Mouse (Mus musculus): ENCODE results near the gene Sprr3.
"Not testable (repeated sequence)": the region's sequence is repeated elsewhere in the genome, so short reads cannot be mapped to it uniquely, and the experiment has no call there.

The Sprr3 gene

DNA sequence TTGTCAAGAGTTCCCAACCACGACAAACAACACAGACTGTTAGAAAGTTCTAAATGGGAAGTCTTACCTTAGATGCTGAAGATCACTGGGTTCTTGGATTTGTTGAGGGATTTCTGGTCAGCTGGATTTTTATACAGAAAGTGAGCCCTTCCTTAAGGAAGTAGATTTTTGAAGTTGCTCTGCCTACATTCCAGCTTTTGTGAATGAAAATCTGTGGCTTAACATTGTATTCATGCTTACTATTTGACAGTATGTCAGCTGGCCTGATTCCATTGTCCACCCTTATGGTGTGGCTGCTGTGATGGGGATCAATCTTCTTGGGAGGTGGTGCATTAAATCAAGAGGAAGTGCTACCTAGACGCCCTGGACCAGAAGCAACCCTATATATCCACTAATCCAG is at the start of gene Sprr3:
Sprr3 (minus strand) TSS at position 101 of the 400 bp plus-strand sequence.
- in situ Hi-C loops (cut with MboI, MseI), result no loop called here

DNA sequence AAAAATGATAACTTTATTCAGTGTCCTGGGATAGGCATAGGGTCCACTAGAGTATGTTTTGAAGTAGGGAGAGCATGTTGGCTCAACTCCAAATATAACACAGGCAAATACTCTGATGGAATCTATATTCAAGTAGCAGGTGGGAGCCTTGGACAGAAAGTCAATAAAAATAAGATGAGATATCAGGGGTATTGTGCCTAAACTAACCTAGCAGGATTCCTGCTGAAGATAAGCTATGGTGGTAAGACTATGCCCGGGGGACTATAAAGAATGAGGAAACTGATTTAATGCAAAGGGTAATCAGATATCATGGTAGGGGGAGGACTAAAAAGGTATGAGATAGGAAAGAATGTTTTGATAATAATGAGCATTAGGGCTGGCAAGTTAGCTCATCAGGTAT is 49.7 kb upstream of the Sprr3 start:
- in situ Hi-C loops (cut with MboI, MseI), result no loop called here

DNA sequence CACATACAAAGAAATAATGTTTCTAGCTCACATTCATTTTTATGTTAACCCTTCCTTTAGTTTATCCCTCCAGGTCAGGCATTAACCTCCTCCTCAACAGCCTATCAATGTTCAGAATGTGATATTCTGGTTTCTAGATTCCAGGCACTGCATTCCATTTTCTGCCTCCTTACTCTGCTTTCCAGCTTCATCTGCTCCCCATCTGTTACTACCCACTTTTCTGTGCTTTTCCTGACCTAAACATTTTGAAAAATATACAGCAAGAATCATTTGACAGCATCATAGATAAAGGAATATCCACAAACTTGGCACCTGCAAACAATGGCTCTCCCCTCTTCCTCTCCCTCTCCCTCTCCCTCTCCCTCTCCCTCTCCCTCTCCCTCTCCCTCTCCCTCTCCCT is 45.0 kb upstream of the Sprr3 start:
- in situ Hi-C loops (cut with MboI, MseI), result no loop called here

DNA sequence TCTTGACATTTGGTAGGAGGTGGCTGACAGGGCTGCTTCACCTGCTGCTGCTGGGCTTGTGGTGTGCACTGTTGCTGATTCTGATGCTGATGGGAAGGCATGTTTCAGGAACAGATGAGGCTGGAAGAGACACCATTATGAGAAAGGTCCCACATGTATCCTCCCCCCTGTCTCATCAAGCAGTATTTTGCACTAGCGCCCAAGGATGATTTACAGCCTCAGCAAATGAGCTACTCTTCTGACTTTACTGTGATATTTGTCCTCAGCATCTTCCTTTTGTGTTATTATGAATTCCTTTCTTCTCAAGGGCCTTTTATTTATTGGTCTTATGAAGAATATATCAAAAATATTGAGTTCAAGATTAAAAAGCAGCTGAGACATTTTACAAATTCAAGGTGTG is 41.9 kb upstream of the Sprr3 start, which contains the start of gene Sprr4:
Sprr4 (minus strand) TSS at position 101 of the 400 bp plus-strand sequence.
- in situ Hi-C loops (cut with MboI, MseI), result no loop called here

DNA sequence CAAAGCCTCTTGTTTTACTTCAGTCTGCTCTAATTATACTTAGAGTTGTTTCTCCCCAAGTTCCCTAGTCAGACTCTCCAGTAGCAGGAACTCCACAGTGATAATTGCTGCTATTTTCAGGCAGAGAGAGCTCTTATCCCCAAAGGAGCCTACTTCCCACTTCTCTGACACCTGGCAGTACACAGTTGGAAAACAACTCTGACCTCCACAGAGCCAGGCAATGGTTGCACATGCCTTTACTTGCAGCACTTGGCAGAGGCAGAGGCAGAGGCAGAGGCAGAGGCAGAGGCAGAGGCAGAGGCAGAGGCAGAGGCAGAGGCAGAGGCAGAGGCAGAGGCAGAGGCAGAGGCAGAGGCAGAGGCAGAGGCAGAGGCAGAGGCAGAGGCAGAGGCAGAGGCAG is 31.7 kb upstream of the Sprr3 start:
- in situ Hi-C loops (cut with MboI, MseI), result not testable (repeated sequence)

DNA sequence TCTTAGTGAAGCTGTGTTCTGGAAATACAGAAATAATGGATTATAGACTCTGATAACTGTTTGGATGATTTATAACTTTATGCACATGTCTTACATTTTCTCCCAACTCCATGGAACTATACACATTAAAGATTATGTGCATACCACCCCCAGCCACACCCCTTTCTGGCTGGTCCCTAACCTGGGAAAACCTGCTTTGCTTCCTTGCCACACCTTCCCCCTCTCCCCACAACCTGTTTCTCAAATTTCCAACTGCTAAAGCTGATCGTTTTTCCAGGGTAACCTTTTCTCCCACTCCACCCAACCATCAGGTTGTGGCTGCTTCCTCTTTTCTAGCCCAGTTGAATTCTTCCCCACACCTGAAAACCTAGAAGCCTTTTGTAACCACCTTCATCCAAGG is 27.8 kb upstream of the Sprr3 start:
- in situ Hi-C loops (cut with MboI, MseI), result no loop called here

DNA sequence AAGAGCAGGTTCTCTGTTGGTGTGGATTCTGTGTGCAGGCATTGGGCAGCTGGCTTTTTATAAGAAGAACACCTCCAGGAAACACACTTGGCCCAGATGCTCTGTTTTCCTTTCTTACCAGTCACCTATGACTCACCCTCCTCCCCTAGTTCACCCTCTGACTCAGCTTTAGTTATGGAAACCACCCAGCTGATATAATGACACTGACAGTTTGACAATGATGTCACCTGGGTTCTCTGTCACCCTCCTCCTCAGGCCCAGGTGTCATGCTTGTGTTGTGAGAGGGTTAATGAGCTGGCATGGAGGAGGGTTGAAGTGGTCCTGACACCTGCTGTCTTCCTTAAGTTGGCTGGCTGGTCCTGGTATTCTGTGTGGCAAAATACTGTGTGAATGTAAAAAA is 27.3 kb upstream of the Sprr3 start, which contains the start of gene Sprr1a:
Sprr1a (minus strand) TSS at position 33 of the 400 bp plus-strand sequence.
- in situ Hi-C loops (cut with MboI, MseI), result no loop called here

DNA sequence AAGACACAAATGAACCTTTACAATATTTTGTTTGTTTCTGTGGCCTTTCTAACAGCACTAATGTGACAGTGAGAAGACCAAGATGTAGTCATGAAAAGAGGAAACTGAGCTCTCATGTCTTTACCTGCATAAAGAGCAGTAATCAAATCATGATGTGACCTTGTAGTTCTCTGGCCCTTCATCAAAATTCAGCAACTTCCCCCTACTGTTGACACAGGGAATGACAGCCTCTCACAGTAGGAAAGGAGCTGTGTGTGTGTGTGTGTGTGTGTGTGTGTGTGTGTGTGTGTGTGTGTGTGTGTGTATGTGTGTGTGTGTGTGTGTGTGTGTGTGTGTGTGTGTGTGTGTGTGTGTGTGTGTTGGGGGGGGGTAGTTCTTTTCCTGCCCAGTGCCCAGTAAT is 22.7 kb upstream of the Sprr3 start:
- in situ Hi-C loops (cut with MboI, MseI), result not testable (repeated sequence)

DNA sequence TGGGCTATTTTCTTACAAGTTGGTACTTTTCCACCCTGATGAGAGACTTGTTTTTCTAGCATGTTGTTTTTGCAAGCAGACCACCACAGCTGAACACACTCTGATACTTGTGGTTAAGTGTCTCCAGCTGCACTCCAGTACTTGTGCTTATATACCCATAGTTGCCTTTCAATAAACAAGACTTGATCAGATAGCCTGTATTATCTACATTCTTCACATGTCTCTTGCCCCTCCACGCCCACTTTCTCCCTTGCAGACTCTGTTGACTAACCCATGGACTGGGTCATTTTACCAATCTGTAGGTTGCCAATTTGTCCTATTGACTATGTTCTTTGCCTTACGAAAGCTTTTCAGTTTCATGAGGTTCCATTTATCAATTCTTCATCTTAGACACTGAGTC is 11.6 kb upstream of the Sprr3 start:
- in situ Hi-C loops (cut with MboI, MseI), result no loop called here

DNA sequence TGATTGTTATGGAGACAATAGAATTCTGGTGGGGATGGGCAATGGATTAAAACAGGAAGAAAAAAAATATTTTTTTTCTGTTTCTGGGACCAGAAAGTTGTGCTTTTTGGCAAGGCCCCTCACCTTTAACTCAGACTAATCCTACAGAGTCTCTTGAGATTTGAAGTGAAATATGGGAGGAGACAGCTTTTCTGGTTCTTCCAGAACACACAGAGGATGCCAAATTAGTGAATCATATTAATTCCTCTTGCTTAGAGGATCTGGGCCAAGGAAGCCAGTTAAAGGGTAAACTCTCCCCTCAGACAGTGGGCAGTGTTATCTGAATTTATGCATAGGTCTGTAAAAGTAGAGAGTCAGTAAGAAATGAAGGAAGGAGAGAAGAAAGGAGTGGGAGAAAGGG is 8.9 kb upstream of the Sprr3 start:
- in situ Hi-C loops (cut with MboI, MseI), result no loop called here

DNA sequence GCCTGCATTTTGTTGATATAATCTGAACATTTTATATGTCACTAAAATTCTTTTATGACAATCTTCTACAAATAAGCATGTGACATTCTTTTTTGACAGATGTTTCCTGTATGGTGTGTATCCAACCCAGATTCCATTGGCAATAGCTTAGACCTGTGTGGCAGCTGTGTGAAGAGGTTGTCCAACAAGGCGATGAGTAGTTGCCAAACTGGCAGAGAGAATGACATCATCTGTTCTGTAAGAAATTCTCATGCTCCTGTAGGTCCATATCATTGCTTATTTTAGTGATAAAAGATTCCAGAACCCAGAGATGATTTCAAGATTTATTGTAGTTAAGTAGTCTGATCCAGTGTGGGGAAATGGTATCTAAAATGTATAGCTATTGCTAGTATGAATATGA is 8.1 kb upstream of the Sprr3 start:
- in situ Hi-C loops (cut with MboI, MseI), result no loop called here

DNA sequence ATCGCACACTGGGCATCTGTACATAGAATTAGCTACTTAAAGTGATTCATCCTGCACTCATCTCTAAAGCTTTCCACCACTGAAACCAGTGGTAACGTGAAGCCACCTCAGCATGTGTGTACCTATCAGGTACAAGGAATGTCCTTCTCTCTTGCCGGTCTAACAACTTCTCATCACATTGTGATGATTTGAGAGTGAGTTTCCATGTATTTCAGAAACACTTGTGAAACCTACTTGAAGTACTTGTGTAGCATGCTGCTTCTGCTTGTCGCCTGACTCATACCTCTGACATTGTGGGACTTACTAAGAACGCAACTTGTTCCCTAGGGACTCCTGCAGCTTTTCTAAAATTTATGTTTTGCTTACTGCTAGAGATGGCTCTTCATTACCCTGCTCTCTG is 3.4 kb downstream of the Sprr3 start:
- in situ Hi-C loops (cut with MboI, MseI), result no loop called here

DNA sequence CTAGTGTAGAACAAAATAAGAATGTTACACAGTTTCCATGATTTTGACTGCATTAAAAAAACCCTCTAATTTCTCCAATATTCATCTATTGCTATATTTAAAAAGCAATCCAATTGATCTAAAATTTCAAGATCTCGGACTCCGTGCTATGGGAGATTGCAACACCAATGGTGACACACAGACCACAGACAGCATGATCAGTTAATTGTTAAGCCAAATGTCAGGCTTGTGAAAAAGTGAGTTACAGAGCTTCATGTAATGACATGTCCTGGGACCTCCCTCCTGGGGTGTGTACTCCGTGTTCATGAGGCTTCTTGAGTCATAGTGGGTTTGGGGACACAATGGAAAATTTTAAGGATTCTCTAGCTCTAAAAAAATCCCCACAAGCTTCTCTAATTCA is 18.3 kb downstream of the Sprr3 start:
- in situ Hi-C loops (cut with MboI, MseI), result no loop called here

DNA sequence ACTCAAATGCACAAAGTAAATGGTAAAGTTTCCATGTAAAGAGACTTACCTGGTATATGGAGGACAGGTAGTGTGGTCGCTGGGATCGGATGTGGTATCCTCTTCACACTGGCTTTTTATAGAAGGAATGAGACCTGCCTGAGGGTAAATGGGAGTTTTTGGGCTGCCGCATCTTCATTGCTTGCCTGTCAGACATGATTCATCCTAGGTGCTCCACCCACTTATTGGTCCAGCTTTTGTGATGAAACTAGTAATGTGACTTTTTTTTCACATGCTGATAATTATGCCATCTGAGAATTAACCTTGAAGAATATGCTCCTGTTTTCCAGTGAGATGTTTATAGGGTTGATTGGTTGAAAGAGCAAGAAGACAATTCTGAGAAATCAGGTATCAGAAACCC is 19.8 kb downstream of the Sprr3 start, which contains the start of gene Sprr1b:
Sprr1b (minus strand) TSS at position 101 of the 400 bp plus-strand sequence.
- in situ Hi-C loops (cut with MboI, MseI), result loop anchor here in 1 of 2 experiments (10.0 kb wide), 1 partner anchor 1074 kb away; no protein-coding TSS in a partner anchor

DNA sequence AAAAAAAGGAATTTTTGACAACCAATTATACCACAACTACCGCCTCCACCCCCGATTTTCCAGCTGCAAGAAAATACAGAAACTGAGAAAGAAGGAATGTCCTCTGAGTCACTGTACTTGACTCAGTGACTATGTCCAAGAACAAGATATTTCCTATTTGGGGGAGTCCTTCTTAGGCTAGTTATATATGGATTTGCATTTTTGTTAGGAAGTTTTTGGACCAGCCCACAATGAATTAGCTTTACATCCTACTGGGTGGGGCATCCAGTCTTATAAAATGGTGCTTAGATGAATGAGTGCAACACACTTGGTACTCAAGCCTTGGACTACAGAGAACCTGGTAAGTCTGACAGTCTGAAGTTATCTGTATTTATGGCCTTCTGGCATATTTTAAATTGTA is 26.2 kb downstream of the Sprr3 start, which contains the start of gene Sprr2k:
Sprr2k (plus strand) TSS at position 301 of the 400 bp plus-strand sequence.
- in situ Hi-C loops (cut with MboI, MseI), result loop anchor here in 1 of 2 experiments (10.0 kb wide), 1 partner anchor 1067 kb away; no protein-coding TSS in a partner anchor

DNA sequence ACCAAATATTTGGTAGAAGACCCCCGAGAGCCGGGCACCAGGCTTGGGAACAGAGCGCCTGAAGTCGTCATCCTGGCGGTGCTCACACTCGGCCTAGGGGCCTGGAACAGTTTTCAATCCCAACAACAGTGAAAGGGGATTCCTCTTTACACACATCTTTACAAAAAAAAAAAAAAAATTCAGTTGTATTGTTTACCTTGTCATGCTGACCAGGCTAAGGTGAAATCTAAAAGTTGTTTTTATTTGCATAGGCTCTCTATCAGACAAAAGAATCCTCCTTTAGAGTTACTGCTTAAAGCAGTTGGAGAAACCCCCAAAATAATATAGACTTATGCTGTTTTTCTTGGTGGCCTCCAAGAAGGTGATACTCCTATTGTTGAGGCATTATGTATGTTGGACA is 29.2 kb downstream of the Sprr3 start, which contains the start of gene Gm9774:
Gm9774 (minus strand) TSS at position 101 of the 400 bp plus-strand sequence.
- in situ Hi-C loops (cut with MboI, MseI), result no loop called here

DNA sequence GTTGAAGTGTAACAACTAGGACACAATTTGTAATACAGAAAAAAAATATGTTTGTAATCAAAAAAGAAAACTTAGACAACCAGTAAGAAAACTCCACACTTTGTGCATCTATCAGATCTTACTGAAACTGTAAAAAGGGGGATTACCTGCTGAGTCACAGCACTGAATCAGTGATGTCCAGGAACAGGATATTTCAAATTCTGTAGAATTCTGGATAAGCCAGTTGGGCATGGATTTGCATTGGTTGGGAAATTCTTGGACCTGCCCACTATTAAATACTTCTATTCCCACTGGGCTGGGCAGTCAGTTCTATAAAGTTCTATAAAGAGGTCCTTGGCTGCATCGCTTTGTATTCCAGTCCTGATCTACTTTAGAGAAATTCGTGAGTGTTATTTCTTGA is 40.7 kb downstream of the Sprr3 start, which contains the start of gene Sprr2j-ps:
Sprr2j-ps (plus strand) TSS at position 301 of the 400 bp plus-strand sequence.
- in situ Hi-C loops (cut with MboI, MseI), result no loop called here

DNA sequence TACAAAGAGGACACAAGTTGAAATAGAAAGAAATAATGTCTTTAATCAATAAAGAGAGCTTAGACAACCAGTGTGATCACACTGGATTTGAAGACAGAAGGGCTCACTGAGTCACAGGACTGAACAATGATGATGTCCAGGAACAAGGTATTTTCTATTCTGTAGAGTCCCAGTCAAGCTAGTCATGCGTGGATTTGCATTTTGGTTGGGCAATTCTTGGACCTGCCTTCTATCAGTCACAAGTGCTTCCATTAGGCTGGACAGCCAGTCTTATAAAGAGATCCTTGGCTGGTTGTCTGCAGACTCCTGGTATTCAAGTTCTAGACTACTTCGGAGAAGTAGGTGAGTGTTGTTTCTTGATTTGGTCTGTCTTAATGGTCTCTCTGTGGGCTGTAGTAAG is 50.8 kb downstream of the Sprr3 start, which contains the start of gene Sprr2i:
Sprr2i (plus strand) TSS at position 301 of the 400 bp plus-strand sequence.
- in situ Hi-C loops (cut with MboI, MseI), result no loop called here

Measured in T-helper 17 cell (primary cell).